22 mouse cellular contexts compared by ENCODE assay signal in the genomic region with DNA sequence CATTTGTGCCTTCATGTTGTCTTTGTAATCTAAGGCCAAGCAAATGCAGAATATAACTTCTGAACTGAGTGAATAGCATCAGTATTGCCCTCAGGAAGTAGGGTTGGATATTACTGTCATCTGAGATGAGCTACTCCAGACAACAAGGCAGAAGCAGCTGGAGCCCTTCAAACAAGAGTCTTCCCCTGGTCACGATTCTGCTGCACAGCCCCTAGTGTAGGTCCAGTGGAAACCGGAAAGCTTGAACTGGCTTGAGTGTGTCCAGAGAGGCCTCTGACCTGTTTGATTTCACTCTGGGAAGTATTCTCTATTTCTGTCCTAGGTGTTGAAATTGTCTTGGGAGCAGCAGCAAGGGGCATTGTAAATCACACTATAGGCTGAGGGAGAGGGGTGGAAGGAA. TPM values are rescaled to one million over a fixed set of nuclear protein-coding genes. Genes with fewer than 3 reads are reported as not detected.
DNase-seq lines count a peak whose midpoint lies in the region; ATAC-seq and TF ChIP-seq lines count a peak whose summit lies in the region.
"Had no signal": no experiment of that assay in that cellular context is flagged by ENCODE, and none has a peak within 500 bp of the region (broad histone marks: within the 10 kb centered on the region; RNA-seq: fewer than 3 reads in every experiment).

No protein-coding gene starts in this region.

- H3K27ac ChIP-seq in kidney, embryonic 16.5 days (ENCODE audit: low read length), result no peak overlapping the region
- peak overlapping the region; percentile 92 for H3K27ac ChIP-seq in liver, postnatal 0 days (ENCODE audit: low read depth)
- H3K27ac ChIP-seq: forebrain, embryonic 10.5 days; forebrain, embryonic 13.5 days; hindbrain, embryonic 10.5 days; hindbrain, embryonic 13.5 days had no signal

- no peak for TF ChIP-seq CTCF in liver, postnatal 0 days (IDR thresholded peaks at IDR 0.05; ENCODE audit: low read depth)

- H3K4me1 ChIP-seq in kidney, embryonic 16.5 days (ENCODE audit: insufficient read depth, low read length), result no peaks in the 10 kb centered on the region
- peaks cover 21% of the 10 kb centered on the region for H3K4me1 ChIP-seq in liver, postnatal 0 days (ENCODE audit: insufficient read depth)
- H3K4me1 ChIP-seq: forebrain, embryonic 10.5 days; forebrain, embryonic 13.5 days; hindbrain, embryonic 10.5 days; hindbrain, embryonic 13.5 days had no signal

- no peaks in the 10 kb centered on the region for H3K36me3 ChIP-seq in kidney, embryonic 16.5 days (ENCODE audit: insufficient read depth, low read length)
- H3K36me3 ChIP-seq in liver, postnatal 0 days (replicated peaks; ENCODE audit: insufficient read depth, low read length), result no peaks in the 10 kb centered on the region; the same call in 1 of the 2 replicates
- H3K36me3 ChIP-seq: forebrain, embryonic 10.5 days; hindbrain, embryonic 10.5 days; hindbrain, embryonic 13.5 days had no signal

- no peaks in the 10 kb centered on the region for H3K9me3 ChIP-seq in kidney, embryonic 16.5 days (ENCODE audit: low read length)
- no peaks in the 10 kb centered on the region for H3K9me3 ChIP-seq in liver, postnatal 0 days (ENCODE audit: low read length)
- H3K9me3 ChIP-seq: forebrain, embryonic 10.5 days; forebrain, embryonic 13.5 days; hindbrain, embryonic 10.5 days; hindbrain, embryonic 13.5 days had no signal

- TF ChIP-seq EP300 in liver, postnatal 0 days (IDR thresholded peaks at IDR 0.05; ENCODE audit: low read depth), result no peak

- no peaks in the 10 kb centered on the region for H3K27me3 ChIP-seq in kidney, embryonic 16.5 days (ENCODE audit: insufficient read depth, low read length)
- H3K27me3 ChIP-seq in liver, postnatal 0 days (ENCODE audit: insufficient read depth, low read length), result no peaks in the 10 kb centered on the region
- H3K27me3 ChIP-seq: forebrain, embryonic 13.5 days; hindbrain, embryonic 13.5 days had no signal

- H3K4me2 ChIP-seq in kidney, embryonic 16.5 days (replicated peaks; ENCODE audit: low read depth, low read length), result no peak overlapping the region
- H3K4me2 ChIP-seq in liver, postnatal 0 days (ENCODE audit: low read depth, low read length), result no peak overlapping the region
- H3K4me2 ChIP-seq: forebrain, embryonic 13.5 days; heart, embryonic 11.5 days; hindbrain, embryonic 13.5 days had no signal

- H3K4me3 ChIP-seq in kidney, embryonic 16.5 days (ENCODE audit: low read length), result no peak overlapping the region
- no peak overlapping the region for H3K4me3 ChIP-seq in liver, postnatal 0 days (ENCODE audit: low read depth, low read length)
- H3K4me3 ChIP-seq: forebrain, embryonic 10.5 days; forebrain, embryonic 13.5 days; hindbrain, embryonic 10.5 days; hindbrain, embryonic 13.5 days had no signal

- no peak for ATAC-seq in kidney, embryonic 16.5 days (ENCODE audit: low FRiP score, low TSS enrichment)
- ATAC-seq in liver, postnatal 0 days, result no peak
- ATAC-seq: CD4-positive, CD25-positive, alpha-beta regulatory T cell, adult 4 months; forebrain, embryonic 13.5 days; forebrain, embryonic 16.5 days had no signal

- peak; percentile 25 for DNase-seq in kidney, adult 9 months
- DNase-seq in kidney, postnatal 14 days, result peak; percentile 53
- no peak for DNase-seq in kidney, adult 18-20 months
- DNase-seq in liver, postnatal 0 days, result no peak
- DNase-seq in liver, result no peak
- peak; percentile 13 to 27 for DNase-seq in kidney, postnatal 4 days
- no peak for DNase-seq in adrenal gland, adult 18-20 months (ENCODE audit: low spot score in 2 of 2)
- DNase-seq: adrenal gland, adult 8-10 months; adrenal gland, postnatal 25 days; cerebellum, adult 18-20 months; cerebellum, adult 9-10 months; cerebellum, postnatal 14 days; gastrocnemius, postnatal 10 days; gastrocnemius, postnatal 36 days had no signal

- 32% methylated on average over 2 of the region's 2 CpGs for WGBS in kidney, embryonic 16.5 days
- 76% methylated on average over 2 of the region's 2 CpGs for WGBS in liver, postnatal 0 days (ENCODE audit: insufficient replicate concordance)

- H3K9ac ChIP-seq in kidney, embryonic 16.5 days (replicated peaks; ENCODE audit: low read length), result no peak overlapping the region
- H3K9ac ChIP-seq in liver, postnatal 0 days (replicated peaks), result no peak overlapping the region
- H3K9ac ChIP-seq: forebrain, embryonic 13.5 days; hindbrain, embryonic 13.5 days had no signal

RNA-seq across cellular contexts. Expression of a gene that starts 29.5 kb away (rescaled TPM):
- 0.27 and 0.33 TPM in 2 replicates for polyA plus RNA-seq in kidney, embryonic 16.5 days (2015; fragmentation: Nextera tagmentation; extraction: Ambion mirVana)
- 70.9 and 75.4 TPM in 2 replicates for polyA plus RNA-seq in liver, postnatal 0 days (2015; fragmentation: Nextera tagmentation; extraction: Ambion mirVana)
- total RNA-seq in adrenal gland, adult 18-20 months (2021), result under 1 TPM; 0.16 to 0.33 TPM
- polyA plus RNA-seq: forebrain, embryonic 10.5 days had no signal

Comparison
In these comparisons a context has a peak if more than half of its experiments do, and no peak if none do; other contexts are left out.
1. DNase-seq: peak in kidney, adult 9 months (single experiment), kidney, postnatal 14 days (single experiment) and kidney, postnatal 4 days (2 of 2); none in kidney, adult 18-20 months (single experiment), liver, postnatal 0 days (single experiment), liver (single experiment) and adrenal gland, adult 18-20 months (0 of 2).
2. RNA of a gene that starts 29.5 kb away (polyA plus RNA-seq): 70.9 to 75.4 TPM in liver, postnatal 0 days; 0.27 to 0.33 TPM in kidney, embryonic 16.5 days; every median in the first group is over 10 times any median in the second.